Mouse (Mus musculus) CD4-positive, CD25-positive, alpha-beta regulatory T cell, adult 2 months (primary cell): ENCODE results near the gene Rps10.

Source experiments
- DNase-seq: peaks from one replicate; pipeline ENCODE4 v3.0.0-alpha.2; 2012; ENCODE audit warnings: low read depth, low spot score

The Rps10 gene

GRCm38 (mm10) chr17:27636132-27637020 lies at the start of gene Rps10:
Gene Rps10 (minus strand): TSS chr17:27636669.
- DNase-seq: no peak

- no peak for DNase-seq
Observed at GRCm38 (mm10) chr17:27685550-27685913, 49.1 kb upstream of the Rps10 start.

DNA sequence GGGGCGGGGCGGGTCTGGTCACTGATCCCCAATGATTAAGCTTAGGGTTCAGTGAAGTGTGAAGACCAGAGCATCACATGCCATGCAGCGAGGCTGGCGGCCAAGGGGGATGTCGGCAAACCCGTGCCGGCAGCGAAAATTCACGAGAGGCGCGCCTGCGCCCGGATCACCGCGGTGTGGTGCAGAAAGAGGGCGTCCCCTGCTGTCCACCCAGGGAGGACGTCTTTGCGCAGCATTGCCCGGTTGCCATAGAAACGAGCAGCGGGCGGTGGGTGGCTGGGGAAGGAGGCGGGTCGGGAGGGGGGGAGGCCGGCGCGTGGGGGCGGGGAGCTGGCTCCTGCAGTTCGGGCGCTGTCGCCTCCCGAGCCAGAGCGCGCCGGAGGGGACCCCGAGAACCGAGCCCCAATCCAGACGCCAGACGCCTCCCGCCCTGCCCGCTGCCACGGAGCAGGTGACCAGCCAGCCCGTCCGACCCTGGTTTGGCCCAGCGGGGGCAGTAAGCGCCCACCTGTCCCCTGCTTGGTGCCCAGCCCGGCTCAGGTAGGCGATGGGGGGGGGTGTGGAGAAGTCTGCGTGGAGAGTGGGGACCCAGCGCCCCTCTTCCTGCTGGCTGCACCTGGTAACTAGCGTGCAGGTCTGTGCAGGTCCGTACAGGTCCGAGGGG lies 48.5 kb upstream of the Rps10 start:
- peak; percentile 78 for DNase-seq

DNA sequence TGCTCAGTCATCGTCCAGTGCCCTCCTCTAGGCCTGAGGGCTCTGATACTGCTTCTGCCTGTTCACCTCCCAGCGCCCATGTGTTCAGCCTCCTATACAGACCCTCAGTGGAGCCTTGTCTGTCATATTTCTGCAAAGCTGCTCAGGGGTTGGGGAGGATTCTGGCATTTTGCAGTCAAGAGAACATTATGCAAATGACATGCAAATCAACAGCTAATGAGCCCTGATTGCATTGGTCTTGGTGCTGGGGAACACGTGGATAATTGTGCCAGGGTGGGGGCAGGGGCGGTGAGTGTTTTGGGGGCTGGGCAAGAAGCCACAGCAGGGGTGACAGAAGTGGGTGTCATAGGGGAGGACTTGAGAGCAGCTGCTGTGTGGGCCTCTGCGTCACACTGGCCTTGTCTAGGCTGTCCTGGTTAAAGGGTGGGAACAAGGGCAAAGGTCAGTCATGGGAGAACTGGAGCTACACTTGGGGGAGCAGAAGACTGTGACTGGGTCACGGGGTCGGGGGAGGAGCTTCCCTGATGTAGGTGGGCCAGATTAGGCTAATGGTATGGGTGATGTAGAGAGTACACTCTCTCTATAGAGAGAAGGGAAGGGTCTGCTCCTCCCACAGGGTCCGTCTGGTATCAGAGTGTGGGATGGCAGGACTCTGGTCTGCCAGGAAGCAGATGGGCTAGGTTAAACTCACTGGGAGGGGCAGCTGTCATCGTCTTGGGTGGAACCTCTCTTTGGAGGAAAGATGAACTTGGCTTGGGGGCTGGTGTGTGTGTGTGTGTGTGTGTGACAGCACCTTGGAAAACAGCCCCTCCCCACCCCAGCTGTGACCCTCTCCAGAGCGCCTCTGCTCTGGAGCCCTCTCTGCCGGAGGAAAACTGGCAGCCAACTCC lies 42.7 kb upstream of the Rps10 start:
- no peak for DNase-seq

DNA sequence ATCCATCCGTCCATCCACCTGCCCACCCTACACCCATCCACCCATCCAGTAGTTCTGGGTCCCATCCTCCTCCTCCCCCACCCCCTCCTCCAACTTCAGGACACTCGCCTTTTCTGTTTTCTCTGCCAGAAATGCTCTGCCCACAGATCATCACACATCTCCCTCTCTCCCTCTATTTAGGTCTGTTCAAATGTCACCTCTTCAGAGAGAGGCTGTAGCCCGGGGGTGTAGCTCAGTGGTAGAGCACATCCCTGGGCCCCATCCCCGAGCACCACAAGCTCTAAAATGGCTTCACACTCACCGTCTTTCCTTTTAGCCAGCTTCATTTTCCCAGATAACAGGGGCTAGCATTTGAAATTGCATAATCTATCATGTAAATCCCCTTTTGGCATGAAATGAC lies 41.3 kb upstream of the Rps10 start:
- DNase-seq: no peak

DNA sequence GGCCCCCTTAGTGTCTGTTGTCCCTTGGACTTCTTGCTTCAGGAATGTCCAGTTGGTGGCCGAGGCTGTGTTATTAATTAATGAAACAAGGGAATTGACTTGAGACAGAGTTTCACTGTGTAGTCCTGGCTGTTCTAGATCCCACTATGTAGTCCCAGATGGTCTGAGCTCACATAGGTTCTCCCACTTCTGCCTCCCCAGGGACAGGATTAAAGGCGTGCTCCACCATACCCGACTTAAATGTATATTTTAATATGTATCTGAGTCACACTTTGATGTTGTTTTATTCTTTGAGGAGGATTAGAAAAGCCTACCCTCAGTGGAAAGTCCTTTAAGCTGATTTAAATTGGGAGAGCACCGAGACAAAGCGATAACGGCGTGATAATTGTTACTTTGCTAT lies 39.8 kb upstream of the Rps10 start:
- no peak for DNase-seq

- DNase-seq: peak; percentile 28
Observed at GRCm38 (mm10) chr17:27675453-27675852, 39.0 kb upstream of the Rps10 start.

GRCm38 (mm10) chr17:27673945-27674344 lies 37.5 kb upstream of the Rps10 start:
- no peak for DNase-seq

GRCm38 (mm10) chr17:27671720-27672119 lies 35.3 kb upstream of the Rps10 start:
- no peak for DNase-seq

DNA sequence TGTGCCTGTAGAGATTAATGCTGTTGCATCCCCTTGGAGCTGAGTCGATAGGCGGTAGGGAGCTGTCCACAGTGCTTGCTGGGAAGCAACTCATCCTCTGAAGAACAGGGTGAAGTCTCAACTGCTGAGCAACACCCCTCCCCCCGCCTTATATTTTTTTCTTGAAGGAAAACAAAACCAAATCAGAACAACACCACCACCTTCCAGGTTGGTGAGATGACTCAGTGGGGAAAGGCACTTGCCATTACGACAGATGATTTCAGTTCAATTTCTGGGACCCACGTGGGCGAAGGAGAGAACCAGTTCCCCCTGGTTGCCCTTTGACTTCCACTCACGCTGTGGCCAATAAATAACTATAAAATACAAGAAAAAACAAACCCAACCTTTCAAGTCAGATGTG lies 22.3 kb upstream of the Rps10 start:
- DNase-seq: peak; percentile 62

GRCm38 (mm10) chr17:27657123-27657522 lies 20.7 kb upstream of the Rps10 start:
- DNase-seq: peak; percentile 24

GRCm38 (mm10) chr17:27656414-27656813 lies 19.9 kb upstream of the Rps10 start:
- no peak for DNase-seq

DNA sequence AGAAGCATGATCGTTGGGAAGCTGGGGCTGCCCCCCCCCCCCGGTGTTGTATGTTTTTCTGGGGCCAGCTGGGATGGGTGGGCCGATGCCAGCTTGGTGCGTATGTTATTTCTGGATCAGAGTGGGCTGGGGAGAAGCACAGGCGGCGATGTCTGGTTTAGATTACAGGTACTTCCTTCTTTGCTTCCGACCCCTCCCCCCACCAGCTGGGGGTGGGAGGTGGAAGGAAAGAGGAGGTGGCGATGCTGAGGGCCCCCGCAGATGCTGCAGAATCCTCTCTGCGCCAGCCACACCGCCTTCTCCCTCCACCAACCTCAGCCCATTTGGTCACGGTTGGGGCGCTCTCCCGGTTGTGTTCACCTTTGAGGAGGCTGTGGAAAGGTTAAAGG lies 19.5 kb upstream of the Rps10 start:
- DNase-seq: peak; percentile 76

GRCm38 (mm10) chr17:27655089-27656010 lies 18.9 kb upstream of the Rps10 start, which contains the start of gene Pacsin1:
Gene Pacsin1 (plus strand): TSS chr17:27655509.
- DNase-seq: peak; percentile 88

GRCm38 (mm10) chr17:27653253-27653959 lies 16.9 kb upstream of the Rps10 start:
- DNase-seq: no peak

DNA sequence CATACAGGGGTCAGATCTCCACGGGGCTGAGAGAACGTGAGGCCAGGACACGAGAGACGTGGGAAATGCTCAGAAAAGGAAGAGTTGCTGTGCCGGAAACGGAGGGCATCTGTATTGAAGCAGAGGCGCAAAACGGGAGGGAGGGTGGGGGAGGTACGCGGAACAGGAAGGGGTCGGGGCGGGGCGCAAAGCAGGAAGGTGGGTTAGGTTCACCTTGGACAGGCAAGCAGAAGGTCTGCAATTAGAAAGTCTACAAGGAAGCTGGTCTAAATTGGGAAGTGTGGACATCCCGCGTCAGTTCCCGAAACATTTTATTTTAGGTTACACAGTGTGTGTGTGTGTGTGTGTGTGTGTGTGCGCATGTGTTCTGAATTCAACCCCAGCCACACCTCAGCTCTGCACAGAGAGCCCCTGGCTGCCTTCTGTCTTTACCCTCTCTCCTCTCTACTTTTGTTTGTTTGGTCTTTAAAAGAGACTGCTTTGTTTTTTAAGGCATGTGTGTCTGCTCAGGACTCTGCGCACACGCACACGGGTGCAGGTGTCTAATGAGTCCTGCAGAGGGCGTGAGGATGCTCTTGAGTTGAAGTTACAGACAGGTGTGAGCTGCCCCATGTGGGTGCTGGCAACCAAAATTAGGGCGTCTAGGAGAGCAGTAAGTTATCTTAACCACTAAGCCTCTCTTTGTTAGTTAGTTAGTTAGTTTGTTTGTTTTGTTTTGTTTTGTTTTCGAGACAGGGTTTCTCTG lies 15.7 kb upstream of the Rps10 start:
- DNase-seq: peak; percentile 68

DNA sequence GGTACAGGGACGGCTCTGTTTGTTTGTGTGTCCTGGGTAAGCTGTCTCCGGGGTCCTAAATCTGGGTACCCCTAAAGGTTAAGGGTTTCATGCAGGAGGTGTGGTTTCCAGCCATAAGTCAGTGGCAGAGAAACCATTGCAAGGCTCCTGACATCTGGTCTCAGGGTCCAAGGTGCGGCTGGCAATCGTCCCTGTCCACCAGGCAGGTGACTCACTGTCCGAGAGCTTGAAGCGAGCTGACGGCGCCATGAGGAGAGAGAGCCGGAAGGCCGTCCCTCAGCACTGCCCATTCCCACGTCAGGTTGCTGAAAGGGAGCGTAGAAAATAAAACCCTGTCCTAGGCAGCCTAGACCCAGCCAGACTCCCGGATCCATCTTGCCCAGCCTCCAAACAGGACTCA lies 14.1 kb upstream of the Rps10 start:
- no peak for DNase-seq

GRCm38 (mm10) chr17:27650160-27650559 lies 13.7 kb upstream of the Rps10 start:
- peak; percentile 92 for DNase-seq

- DNase-seq: no peak
Observed at GRCm38 (mm10) chr17:27645807-27646206, 9.3 kb upstream of the Rps10 start.

GRCm38 (mm10) chr17:27644572-27644971 lies 8.1 kb upstream of the Rps10 start:
- DNase-seq: peak; percentile 45
